Mouse (Mus musculus): ENCODE data around the gene Chid1. TPM values are rescaled to one million over a fixed set of nuclear protein-coding genes. Genes with fewer than 3 reads are reported as not detected.
"Not testable (repeated sequence)": the region's sequence is repeated elsewhere in the genome, so short reads cannot be mapped to it uniquely, and the experiment has no call there.

Gene Chid1
- polyA plus RNA-seq, 1 experiment from 2014 or later = 27.5 TPM

DNA sequence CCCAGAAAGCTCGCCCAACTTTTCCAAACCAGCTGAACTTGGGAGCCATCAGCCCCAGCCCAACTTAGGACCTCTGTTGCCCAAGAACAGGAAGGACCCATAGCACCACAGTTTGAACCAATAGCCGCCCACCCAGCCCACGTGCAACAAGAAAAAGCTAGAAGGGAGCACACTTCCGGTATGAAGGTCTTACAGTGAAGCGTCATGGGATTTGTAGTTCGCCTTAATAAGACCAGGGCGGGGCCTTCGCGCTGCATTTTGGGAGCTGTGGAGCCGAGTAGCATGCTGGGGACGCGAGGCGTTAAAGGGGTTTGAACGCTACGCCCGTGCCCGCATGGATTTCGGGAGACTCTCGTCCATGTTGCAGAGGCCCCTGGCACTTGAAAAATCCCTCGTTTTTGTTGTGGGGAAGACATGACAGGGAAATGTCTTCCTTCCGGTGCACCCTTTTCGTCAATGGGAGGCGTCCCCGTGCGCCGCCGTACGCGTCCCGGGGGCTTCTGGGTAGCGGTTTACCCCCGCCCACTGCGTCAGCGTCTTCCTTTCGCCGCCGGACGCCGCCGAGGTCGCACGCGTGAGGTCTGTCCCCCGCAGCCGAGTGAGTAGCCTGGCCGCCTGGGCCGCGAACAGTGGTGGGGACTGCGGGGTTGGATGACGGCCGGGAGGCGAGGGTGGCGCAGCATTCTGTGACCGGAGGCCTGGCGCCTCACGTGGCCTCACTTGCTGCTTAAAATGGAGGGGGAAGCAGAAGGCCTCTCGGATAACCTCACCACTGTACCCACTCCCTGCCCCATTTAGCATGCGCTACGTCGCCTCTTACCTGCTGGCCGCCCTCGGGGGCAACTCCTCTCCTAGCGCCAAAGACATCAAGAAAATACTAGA is 92.3 kb downstream of the Chid1 start, which contains the start of gene Rplp2:
Rplp2 (plus strand) TSS at position 261 of the 882 bp plus-strand sequence.
- H3K27me3 ChIP-seq = no peaks in the 10 kb centered on the region
- H3K4me3 ChIP-seq (replicated peaks) = peak within 1 kb of the TSS; percentile 88
- peak within 1 kb of the TSS; percentile 95 for H3K9ac ChIP-seq (replicated peaks)
- no peaks in the 10 kb centered on the region for H3K9me3 ChIP-seq
- peaks cover 40% of the 10 kb centered on the region for H3K36me3 ChIP-seq
- WGBS = under 1% methylated on average over 63 of the region's 63 CpGs
- H3K27ac ChIP-seq = peak within 1 kb of the TSS; percentile 64
- H3K4me1 ChIP-seq (replicated peaks) = peaks cover 26% of the 10 kb centered on the region
- peak; percentile 85 for ATAC-seq (ENCODE audit: insufficient number of reproducible peaks, insufficient read depth, low FRiP score, low TSS enrichment, low read depth)
- peak within 1 kb of the TSS; percentile 79 for H3K4me2 ChIP-seq

DNA sequence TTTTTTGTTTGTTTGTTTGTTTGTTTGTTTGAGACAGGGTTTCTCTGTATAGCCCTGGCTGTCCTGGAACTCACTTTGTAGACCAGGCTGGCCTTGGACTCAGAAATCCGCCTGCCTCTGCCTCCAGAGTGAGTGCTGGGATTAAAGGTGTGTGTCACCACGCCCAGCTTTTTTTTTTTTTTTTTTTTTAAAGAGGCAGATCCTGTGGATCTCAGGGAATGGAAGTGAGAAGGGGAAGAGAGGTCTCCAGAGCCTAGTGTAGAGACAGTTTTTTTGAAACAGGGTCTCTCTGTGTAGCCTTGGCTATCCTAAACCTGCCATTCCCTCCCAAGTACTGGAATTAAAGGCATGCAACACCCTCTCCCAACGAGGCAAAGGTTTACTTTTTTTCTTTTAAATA is 93.3 kb downstream of the Chid1 start:
- not testable (repeated sequence) for ATAC-seq (ENCODE audit: insufficient number of reproducible peaks, insufficient read depth, low FRiP score, low TSS enrichment, low read depth); H3K9ac ChIP-seq (replicated peaks); H3K27ac ChIP-seq; H3K4me2 ChIP-seq; H3K27me3 ChIP-seq; H3K4me3 ChIP-seq (replicated peaks); H3K9me3 ChIP-seq
- H3K36me3 ChIP-seq = peaks cover 39% of the 10 kb centered on the region
- peaks cover 33% of the 10 kb centered on the region for H3K4me1 ChIP-seq (replicated peaks)
- WGBS = 77% methylated on average over 3 of the region's 3 CpGs

DNA sequence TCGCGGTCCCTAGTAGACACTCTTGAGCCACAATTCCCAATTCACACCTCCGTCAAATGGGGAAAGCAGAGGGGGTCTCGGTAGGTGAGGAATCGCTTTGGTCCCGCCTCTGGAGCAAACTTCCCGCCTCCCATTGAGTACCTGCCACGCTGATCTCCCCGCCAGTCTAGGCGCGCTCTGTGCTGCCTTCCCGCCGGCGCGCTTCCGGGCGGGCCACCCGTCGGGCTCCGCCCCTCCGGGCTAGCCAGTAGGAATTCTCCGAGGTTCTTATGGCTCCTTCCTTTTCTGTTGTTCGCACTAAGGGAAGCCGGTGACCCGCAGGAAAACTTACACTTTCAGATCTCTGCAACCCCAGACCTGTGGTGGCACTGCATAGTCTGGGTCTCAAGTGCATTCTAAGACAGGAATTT is 95.8 kb downstream of the Chid1 start, which contains the start of gene Pidd1:
Pidd1 (minus strand) TSS at position 198 of the 410 bp plus-strand sequence.
- H3K4me2 ChIP-seq = peak within 1 kb of the TSS; percentile 88
- under 1% methylated on average over 25 of the region's 25 CpGs for WGBS
- peaks cover 39% of the 10 kb centered on the region for H3K4me1 ChIP-seq (replicated peaks)
- H3K9ac ChIP-seq (replicated peaks) = peak within 1 kb of the TSS; percentile 68
- peaks cover 39% of the 10 kb centered on the region for H3K36me3 ChIP-seq
- peak within 1 kb of the TSS; percentile 48 for H3K4me3 ChIP-seq (replicated peaks)
- H3K27me3 ChIP-seq = no peaks in the 10 kb centered on the region
- H3K27ac ChIP-seq = peak within 1 kb of the TSS; percentile 78
- 0 out of 2 replicates have a peak, but pooled peaks have one; percentile 33 for ATAC-seq (ENCODE audit: insufficient number of reproducible peaks, insufficient read depth, low FRiP score, low TSS enrichment, low read depth)
- no peaks in the 10 kb centered on the region for H3K9me3 ChIP-seq

Other genes starting within 250 kb of the Chid1 start
- 1.6 TPM in 2 replicates for gene Drd4, start 247.9 kb downstream of the Chid1 start, polyA plus RNA-seq (2016; fragmentation: Nextera tagmentation; extraction: Ambion mirVana)
- gene Deaf1, start 212.2 kb downstream of the Chid1 start, polyA plus RNA-seq (2016; fragmentation: Nextera tagmentation; extraction: Ambion mirVana) = 61.8 and 66.5 TPM in 2 replicates
- gene Tmem80, start 212.1 kb downstream of the Chid1 start, polyA plus RNA-seq (2016; fragmentation: Nextera tagmentation; extraction: Ambion mirVana) = 50.7 and 52.0 TPM in 2 replicates
- gene Eps8l2, start 201.0 kb downstream of the Chid1 start, polyA plus RNA-seq (2016; fragmentation: Nextera tagmentation; extraction: Ambion mirVana) = 5.1 and 6.3 TPM in 2 replicates
- 299 and 318 TPM in 2 replicates for gene Taldo1, start 147.7 kb downstream of the Chid1 start, polyA plus RNA-seq (2016; fragmentation: Nextera tagmentation; extraction: Ambion mirVana)
- 60.6 and 63.8 TPM in 2 replicates for gene Gatd1, start 125.7 kb downstream of the Chid1 start, polyA plus RNA-seq (2016; fragmentation: Nextera tagmentation; extraction: Ambion mirVana)
- gene Cend1, start 110.4 kb downstream of the Chid1 start, polyA plus RNA-seq (2016; fragmentation: Nextera tagmentation; extraction: Ambion mirVana) = 5.6 and 6.3 TPM in 2 replicates
- 33.1 and 38.3 TPM in 2 replicates for gene Slc25a22, start 102.0 kb downstream of the Chid1 start, polyA plus RNA-seq (2016; fragmentation: Nextera tagmentation; extraction: Ambion mirVana)
- gene Pidd1, start 95.8 kb downstream of the Chid1 start, polyA plus RNA-seq (2016; fragmentation: Nextera tagmentation; extraction: Ambion mirVana) = 16.4 and 19.2 TPM in 2 replicates
- 1,204 and 1,293 TPM in 2 replicates for gene Rplp2, start 92.5 kb downstream of the Chid1 start, polyA plus RNA-seq (2016; fragmentation: Nextera tagmentation; extraction: Ambion mirVana)
- gene Pnpla2, start 84.7 kb downstream of the Chid1 start, polyA plus RNA-seq (2016; fragmentation: Nextera tagmentation; extraction: Ambion mirVana) = 13.7 and 14.9 TPM in 2 replicates
- gene Cracr2b, start 78.8 kb downstream of the Chid1 start, polyA plus RNA-seq (2016; fragmentation: Nextera tagmentation; extraction: Ambion mirVana) = 7.7 and 9.8 TPM in 2 replicates
- gene Cd151, start 72.5 kb downstream of the Chid1 start, polyA plus RNA-seq (2016; fragmentation: Nextera tagmentation; extraction: Ambion mirVana) = 11.3 and 13.5 TPM in 2 replicates
- 65.7 and 67.3 TPM in 2 replicates for gene Polr2l, start 64.7 kb downstream of the Chid1 start, polyA plus RNA-seq (2016; fragmentation: Nextera tagmentation; extraction: Ambion mirVana)
- 24.8 and 33.0 TPM in 2 replicates for gene Tspan4, start 64.6 kb downstream of the Chid1 start, polyA plus RNA-seq (2016; fragmentation: Nextera tagmentation; extraction: Ambion mirVana)
- gene Ap2a2, start 22.3 kb upstream of the Chid1 start, polyA plus RNA-seq (2016; fragmentation: Nextera tagmentation; extraction: Ambion mirVana) = 93.3 and 94.1 TPM in 2 replicates
- gene Muc6, start 115.5 kb upstream of the Chid1 start, polyA plus RNA-seq (2016; fragmentation: Nextera tagmentation; extraction: Ambion mirVana) = 0.18 TPM in 2 replicates
- 0.60 and 0.61 TPM in 2 replicates for gene Muc2, start 150.5 kb upstream of the Chid1 start, polyA plus RNA-seq (2016; fragmentation: Nextera tagmentation; extraction: Ambion mirVana)
- gene Muc5ac, start 249.1 kb upstream of the Chid1 start, polyA plus RNA-seq (2016; fragmentation: Nextera tagmentation; extraction: Ambion mirVana) = not detected in 2 replicates